Mouse (Mus musculus) liver, adult 2 months (tissue): ENCODE data around the gene Gm49673.
"Not testable (repeated sequence)": the region's sequence is repeated elsewhere in the genome, so short reads cannot be mapped to it uniquely, and the experiment has no call there.

Experiments used
- CTCF ChIP-seq: fragments of 200-500 bp; IDR thresholded peaks from 2 replicates; pipeline ENCODE4 v1.5.1; 2011; ENCODE audit warnings: low read depth, low read length, control low read depth
- POLR2A ChIP-seq: fragments of 200-500 bp; IDR thresholded peaks from 2 replicates; pipeline ENCODE4 v1.6.1; 2011; ENCODE audit warnings: low read length, control low read depth; ENCODE audit not compliant: insufficient read depth; ENCODE audit errors: extremely low read depth

DNA sequence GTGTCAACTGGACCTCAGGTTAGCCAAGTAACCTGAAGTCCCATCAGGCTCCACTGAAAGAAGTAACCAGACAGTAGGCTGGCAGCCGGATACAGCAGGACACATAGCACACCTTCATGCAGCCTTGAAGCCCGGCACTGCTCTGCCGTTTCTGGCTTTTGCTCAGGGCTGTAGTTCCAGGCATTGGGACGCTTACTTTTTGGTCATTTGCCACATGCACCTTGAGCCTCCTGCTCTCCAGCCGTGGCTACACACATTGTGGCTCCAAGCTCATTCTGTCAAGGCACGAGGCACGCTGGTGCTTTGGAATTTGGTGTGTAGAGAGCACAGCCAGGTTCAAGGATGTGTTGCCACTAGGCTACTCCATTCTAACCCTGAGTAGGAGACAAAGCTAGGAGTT is 7.4 kb upstream of the Gm49673 start:
- TF ChIP-seq CTCF, POLR2A: not testable (repeated sequence)
